Mouse (Mus musculus): Measurements from ENCODE around the gene Abcg2. TPM values are rescaled to one million over a fixed set of nuclear protein-coding genes. Genes with fewer than 3 reads are reported as not detected.

The Abcg2 gene
- polyA plus RNA-seq, 1 experiment from 2014 or later = 99.1 TPM

GRCm38 (mm10) chr6:58710369-58710768 is 126.0 kb downstream of the Abcg2 start:
- Histone ChIP-seq H3K27me3 (replicated peaks; ENCODE audit: control insufficient read depth, insufficient read depth, low read length) (no peaks in the 10 kb centered on the region), H3K9me3 (ENCODE audit: control insufficient read depth, low read length) (no peaks in the 10 kb centered on the region), H3K36me3 (ENCODE audit: control insufficient read depth, insufficient read depth, low read length) (no peaks in the 10 kb centered on the region), H3K27ac (ENCODE audit: low read length) (no peak overlapping the region), H3K9ac (ENCODE audit: low read depth, low read length) (no peak overlapping the region), H3K4me2 (ENCODE audit: low read depth, low read length) (no peak overlapping the region), H3K4me3 (ENCODE audit: low read length) (no peak overlapping the region), H3K4me1 (ENCODE audit: control insufficient read depth, insufficient read depth, low read length) (no peaks in the 10 kb centered on the region)
- 81% methylated on average over 1 of the region's 1 CpGs for WGBS
- no peak for ATAC-seq

DNA sequence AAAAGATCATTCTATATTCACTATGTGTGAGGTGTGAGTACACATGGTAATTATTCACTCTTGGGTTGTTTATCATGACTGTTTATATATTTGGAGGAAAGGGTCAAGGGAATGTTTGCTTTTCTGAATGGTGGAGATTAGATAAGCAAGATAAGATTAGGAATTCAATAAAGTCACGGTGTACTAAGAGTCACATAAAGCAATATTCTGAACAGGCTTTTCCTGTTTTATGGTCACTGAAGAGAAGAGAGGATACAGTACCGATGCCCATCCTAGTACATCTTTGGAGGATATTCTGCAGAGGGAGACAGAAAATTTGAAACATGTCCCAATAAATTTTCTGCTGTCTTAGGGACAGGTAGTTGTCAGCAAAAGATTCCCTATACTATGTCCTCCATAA is 127.6 kb downstream of the Abcg2 start:
- Histone ChIP-seq H3K9ac (ENCODE audit: low read depth, low read length) (no peak overlapping the region), H3K4me2 (ENCODE audit: low read depth, low read length) (no peak overlapping the region), H3K4me3 (ENCODE audit: low read length) (no peak overlapping the region), H3K4me1 (ENCODE audit: control insufficient read depth, insufficient read depth, low read length) (no peaks in the 10 kb centered on the region), H3K36me3 (ENCODE audit: control insufficient read depth, insufficient read depth, low read length) (no peaks in the 10 kb centered on the region), H3K27me3 (replicated peaks; ENCODE audit: control insufficient read depth, insufficient read depth, low read length) (no peaks in the 10 kb centered on the region), H3K9me3 (ENCODE audit: control insufficient read depth, low read length) (no peaks in the 10 kb centered on the region), H3K27ac (ENCODE audit: low read length) (no peak overlapping the region)
- WGBS = 27% methylated on average over 2 of the region's 2 CpGs
- ATAC-seq = peak; percentile 77

- Histone ChIP-seq H3K27ac (ENCODE audit: low read length) (no peak overlapping the region), H3K4me3 (ENCODE audit: low read length) (no peak overlapping the region), H3K9me3 (ENCODE audit: control insufficient read depth, low read length) (no peaks in the 10 kb centered on the region), H3K4me2 (ENCODE audit: low read depth, low read length) (no peak overlapping the region), H3K36me3 (ENCODE audit: control insufficient read depth, insufficient read depth, low read length) (no peaks in the 10 kb centered on the region), H3K9ac (ENCODE audit: low read depth, low read length) (no peak overlapping the region), H3K27me3 (replicated peaks; ENCODE audit: control insufficient read depth, insufficient read depth, low read length) (no peaks in the 10 kb centered on the region), H3K4me1 (ENCODE audit: control insufficient read depth, insufficient read depth, low read length) (no peaks in the 10 kb centered on the region)
- ATAC-seq = no peak
- WGBS = 75% methylated on average over 2 of the region's 2 CpGs
Observed at GRCm38 (mm10) chr6:58733851-58734250, 149.5 kb downstream of the Abcg2 start.

GRCm38 (mm10) chr6:58735090-58735489 is 150.8 kb downstream of the Abcg2 start:
- H3K4me3 ChIP-seq (ENCODE audit: low read length) = no peak overlapping the region
- H3K9ac ChIP-seq (ENCODE audit: low read depth, low read length) = no peak overlapping the region
- H3K27ac ChIP-seq (ENCODE audit: low read length) = no peak overlapping the region
- no peak for ATAC-seq
- 64% methylated on average over 1 of the region's 1 CpGs for WGBS
- H3K27me3 ChIP-seq (replicated peaks; ENCODE audit: control insufficient read depth, insufficient read depth, low read length) = no peaks in the 10 kb centered on the region
- H3K4me1 ChIP-seq (ENCODE audit: control insufficient read depth, insufficient read depth, low read length) = no peaks in the 10 kb centered on the region
- H3K9me3 ChIP-seq (ENCODE audit: control insufficient read depth, low read length) = no peaks in the 10 kb centered on the region
- H3K4me2 ChIP-seq (ENCODE audit: low read depth, low read length) = no peak overlapping the region
- no peaks in the 10 kb centered on the region for H3K36me3 ChIP-seq (ENCODE audit: control insufficient read depth, insufficient read depth, low read length)

Other genes starting within 250 kb of the Abcg2 start
- not detected in 2 replicates for gene Vmn1r30, start 141.1 kb upstream of the Abcg2 start, polyA plus RNA-seq (2015; fragmentation: Nextera tagmentation; extraction: Ambion mirVana)
- gene Vmn1r31, start 109.2 kb upstream of the Abcg2 start, polyA plus RNA-seq (2015; fragmentation: Nextera tagmentation; extraction: Ambion mirVana) = not detected in 2 replicates
- 13.4 and 13.8 TPM in 2 replicates for gene Herc3, start 246.9 kb downstream of the Abcg2 start, polyA plus RNA-seq (2015; fragmentation: Nextera tagmentation; extraction: Ambion mirVana)